Mouse (Mus musculus) bone marrow macrophage, adult 2 months (primary cell): Measurements from ENCODE around the gene Grb2.

Experiments used
- CTCF ChIP-seq: IDR thresholded peaks from 2 replicates; pipeline ENCODE4 v1.5.1; 2012; ENCODE audit warnings: low read depth, mild to moderate bottlenecking, low read length, moderate library complexity
- POLR2A ChIP-seq: IDR thresholded peaks from 2 replicates; pipeline ENCODE4 v1.6.1; 2012; ENCODE audit warnings: mild to moderate bottlenecking, low read depth, low read length, borderline replicate concordance

- TF ChIP-seq CTCF (no peak), POLR2A (no peak)
Measured at GRCm38 (mm10) chr11:115625877-115626276, 82.5 kb downstream of the Grb2 start.
